Mouse (Mus musculus) lung, embryonic 14.5 days (tissue): ENCODE results near the gene Gfm2. TPM values are rescaled to one million over a fixed set of nuclear protein-coding genes. Genes with fewer than 3 reads are reported as not detected.

Source experiments
- ATAC-seq: fragments of 200-750 bp; cut with Nextera tagmentation; 2 replicates; pipeline ENCODE4 v1.8.0; 2017; ENCODE audit warnings: mild to moderate bottlenecking, moderate TSS enrichment, moderate library complexity; ENCODE audit not compliant: insufficient read depth
- DNase-seq: peaks from one replicate; pipeline ENCODE4 v3.0.0-alpha.2; 2015
- H3K27ac ChIP-seq: fragments of 300-500 bp; sonication (generic); 2 replicates; pipeline ENCODE4 v1.5.1; 2014; ENCODE audit warnings: low read depth, mild to moderate bottlenecking, moderate library complexity
- H3K27me3 ChIP-seq: fragments of 300-500 bp; sonication (generic); 2 replicates; pipeline ENCODE4 v1.6.1; 2014; ENCODE audit warnings: low read length, control low read depth; ENCODE audit not compliant: insufficient read depth
- H3K36me3 ChIP-seq: fragments of 300-500 bp; sonication (generic); 2 replicates; pipeline ENCODE4 v1.6.1; 2014; ENCODE audit warnings: control low read depth; ENCODE audit not compliant: insufficient read depth
- H3K4me1 ChIP-seq: fragments of 300-500 bp; sonication (generic); 2 replicates; pipeline ENCODE4 v1.6.1; 2014; ENCODE audit warnings: antibody characterized with exemption, control low read depth; ENCODE audit not compliant: insufficient read depth
- H3K4me2 ChIP-seq: fragments of 300-500 bp; sonication (generic); 2 replicates; pipeline ENCODE4 v1.6.1; 2014; ENCODE audit warnings: mild to moderate bottlenecking
- H3K4me3 ChIP-seq: fragments of 300-500 bp; sonication (generic); 2 replicates; pipeline ENCODE4 v1.5.1; 2014; ENCODE audit warnings: low read depth, low read length
- H3K9ac ChIP-seq: fragments of 300-500 bp; sonication (generic); 2 replicates; pipeline ENCODE4 v1.6.1; 2014
- H3K9me3 ChIP-seq: fragments of 300-500 bp; sonication (generic); 2 replicates; pipeline ENCODE4 v1.6.1; 2016; ENCODE audit warnings: low read depth, low read length, control low read depth
- CTCF ChIP-seq: IDR thresholded peaks from 2 replicates; pipeline ENCODE4 v1.5.1; 2016; ENCODE audit warnings: antibody characterized with exemption, low read depth
- WGBS: fragments of 180-500 bp; shearing (Covaris S2); extraction: QIAGEN DNeasy Blood & Tissue Kit; methylation state at CpG from one replicate; pipeline ENCODE4 v1.1.7; 2014; 5-methylcytosine and 5-hydroxymethylcytosine counted together
- polyA plus RNA-seq: library from polyadenylated mRNA; unstranded; fragments of >200 nt; fragmentation: Nextera tagmentation; extraction: Ambion mirVana; gene quantifications from 2 replicates; pipeline ENCODE4 v1.2.1, GENCODE M21; 2014

Gfm2 gene
- polyA plus RNA-seq, 1 experiment from 2014 or later, result 29.2 TPM

- no peak overlapping the region for H3K27ac ChIP-seq
Measured at GRCm38 (mm10) chr13:97201076-97201475, 63.3 kb downstream of the Gfm2 start.

GRCm38 (mm10) chr13:97201896-97202295 lies 64.2 kb downstream of the Gfm2 start:
- ATAC-seq, result no peak
- Histone ChIP-seq H3K9me3 (no peaks in the 10 kb centered on the region), H3K27me3 (no peaks in the 10 kb centered on the region), H3K4me1 (no peaks in the 10 kb centered on the region; the same call in 1 of the 2 replicates), H3K4me2 (no peak overlapping the region), H3K36me3 (no peaks in the 10 kb centered on the region), H3K27ac (no peak overlapping the region), H3K4me3 (no peak overlapping the region), H3K9ac (no peak overlapping the region)
- WGBS, result 66% methylated on average over 4 of the region's 4 CpGs
- DNase-seq, result no peak
- TF ChIP-seq CTCF, result no peak

More at GRCm38 (mm10) chr13:97201076-97201475, 63.3 kb downstream of the Gfm2 start:
- no peak overlapping the region for H3K4me2 ChIP-seq
- DNase-seq (no peak), ATAC-seq (no peak)
- no peaks in the 10 kb centered on the region for H3K36me3 ChIP-seq
- no peaks in the 10 kb centered on the region; the same call in 1 of the 2 replicates for H3K4me1 ChIP-seq
- no peak for TF ChIP-seq CTCF
- no peak overlapping the region for H3K9ac ChIP-seq
- no peaks in the 10 kb centered on the region for H3K9me3 ChIP-seq
- 32% methylated on average over 7 of the region's 7 CpGs for WGBS
- H3K27me3 ChIP-seq, result no peaks in the 10 kb centered on the region
- no peak overlapping the region for H3K4me3 ChIP-seq

DNA sequence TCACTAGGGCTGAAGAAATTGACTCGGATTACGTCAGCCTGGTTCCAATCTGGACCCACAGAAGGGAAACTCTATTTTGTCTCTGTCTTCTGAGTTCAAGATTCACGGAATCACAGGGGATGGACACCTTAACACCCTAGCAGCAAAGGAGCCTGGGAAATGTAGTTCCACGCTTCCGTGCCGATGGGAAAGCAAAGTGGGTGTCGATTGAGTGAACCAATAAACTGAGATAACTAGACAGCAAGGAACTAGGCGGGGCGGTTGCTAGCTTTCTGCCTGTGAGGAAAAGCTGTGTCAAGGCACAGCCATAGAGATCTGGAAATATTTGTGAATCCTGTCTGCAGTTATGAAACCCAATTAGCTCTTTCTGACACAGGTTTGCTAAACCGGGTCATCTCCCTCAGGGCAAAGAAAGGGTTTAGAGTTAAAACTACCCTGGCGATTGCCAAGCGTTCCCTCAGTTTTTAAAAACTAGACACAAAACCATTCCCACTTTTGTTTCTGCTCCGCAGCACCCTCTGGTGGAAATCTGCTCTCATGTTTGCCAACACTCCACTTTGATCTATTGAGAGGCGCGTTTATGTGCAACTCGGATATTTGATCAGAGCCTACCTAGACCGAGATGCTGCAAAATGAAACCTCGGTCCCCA lies 67.4 kb downstream of the Gfm2 start:
- 5% methylated on average over 18 of the region's 18 CpGs for WGBS

DNA sequence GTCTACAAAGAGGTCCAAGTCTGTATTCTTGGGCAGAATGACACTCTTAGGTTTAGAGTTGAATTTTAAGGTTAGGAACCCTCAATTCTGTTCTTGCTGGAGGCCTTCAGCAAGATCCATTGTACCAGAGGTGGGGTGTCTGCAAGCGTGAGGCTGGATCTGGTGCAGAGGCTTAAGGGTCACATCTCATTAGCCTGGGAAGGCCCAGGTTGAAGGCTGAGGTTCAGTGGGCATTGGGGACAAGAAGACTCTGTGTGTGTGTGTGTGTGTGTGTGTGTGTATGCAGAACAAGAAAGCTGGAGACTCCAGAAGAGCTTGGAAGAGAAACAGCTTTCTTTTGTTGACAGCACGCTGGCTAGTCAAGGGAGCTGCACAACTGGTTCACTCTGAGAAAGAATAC lies 68.3 kb downstream of the Gfm2 start:
- H3K4me1 ChIP-seq, result no peaks in the 10 kb centered on the region
- no peak overlapping the region for H3K9ac ChIP-seq
- ATAC-seq (no peak), DNase-seq (no peak)
- no peak overlapping the region for H3K4me2 ChIP-seq
- WGBS, result 89% methylated on average over 2 of the region's 2 CpGs
- H3K4me3 ChIP-seq, result no peak overlapping the region
- no peaks in the 10 kb centered on the region for H3K36me3 ChIP-seq
- no peak for TF ChIP-seq CTCF
- H3K27ac ChIP-seq, result no peak overlapping the region
- no peaks in the 10 kb centered on the region for H3K9me3 ChIP-seq
- H3K27me3 ChIP-seq, result no peaks in the 10 kb centered on the region

More for the DNA sequence above, 67.4 kb downstream of the Gfm2 start:
- Histone ChIP-seq H3K27me3 (no peaks in the 10 kb centered on the region), H3K9me3 (no peaks in the 10 kb centered on the region), H3K4me1 (no peaks in the 10 kb centered on the region), H3K4me2 (peak overlapping the region; percentile 67), H3K36me3 (no peaks in the 10 kb centered on the region), H3K4me3 (peak overlapping the region; percentile 34), H3K27ac (peak overlapping the region; percentile 81), H3K9ac (peak overlapping the region; percentile 35; the same call in 1 of the 2 replicates)
- DNase-seq, result peak; percentile 95
- peak; percentile 75 for TF ChIP-seq CTCF
- ATAC-seq, result peak; percentile 79

DNA sequence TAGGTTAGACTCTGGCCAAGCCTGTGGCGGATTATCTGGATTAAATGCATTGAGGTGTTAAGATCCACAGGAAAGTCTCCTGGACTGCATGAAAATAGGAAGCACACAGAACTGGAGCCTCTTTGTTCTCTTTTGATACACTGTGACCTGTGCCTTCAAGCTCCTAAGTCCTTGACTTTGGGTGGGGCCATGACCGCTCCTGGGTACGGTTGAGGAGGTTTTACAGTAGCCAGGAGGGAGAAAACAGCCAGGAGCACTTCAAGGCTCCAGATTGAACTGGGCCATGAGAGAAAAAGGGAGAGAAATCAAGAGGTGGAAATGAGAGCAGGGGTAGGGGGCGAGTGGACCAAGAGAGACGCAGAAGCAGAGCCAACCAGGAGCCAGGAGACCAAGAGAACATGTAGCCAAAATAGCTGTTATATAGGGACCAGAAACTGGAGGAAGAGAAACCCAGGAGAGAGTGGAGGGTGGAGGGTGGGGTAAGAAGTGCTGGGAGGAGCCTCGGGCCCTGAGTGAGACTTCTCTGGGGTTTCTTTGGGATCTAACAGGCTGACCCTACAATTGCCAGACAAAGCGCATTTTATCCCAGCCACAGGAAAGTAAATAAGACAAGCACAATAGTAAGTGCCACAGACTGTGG lies 69.9 kb downstream of the Gfm2 start:
- no peaks in the 10 kb centered on the region for H3K9me3 ChIP-seq
- no peaks in the 10 kb centered on the region for H3K4me1 ChIP-seq
- H3K4me3 ChIP-seq, result no peak overlapping the region
- no peak overlapping the region for H3K27ac ChIP-seq
- H3K36me3 ChIP-seq, result no peaks in the 10 kb centered on the region
- no peaks in the 10 kb centered on the region for H3K27me3 ChIP-seq
- DNase-seq (no peak), ATAC-seq (no peak)
- TF ChIP-seq CTCF, result no peak
- no peak overlapping the region for H3K9ac ChIP-seq
- no peak overlapping the region for H3K4me2 ChIP-seq
- 72% methylated on average over 7 of the region's 7 CpGs for WGBS

- Histone ChIP-seq H3K9me3 (no peaks in the 10 kb centered on the region), H3K4me1 (no peaks in the 10 kb centered on the region), H3K9ac (no peak overlapping the region), H3K36me3 (no peaks in the 10 kb centered on the region), H3K4me3 (no peak overlapping the region), H3K27ac (no peak overlapping the region), H3K27me3 (no peaks in the 10 kb centered on the region), H3K4me2 (no peak overlapping the region)
- ATAC-seq (no peak), DNase-seq (no peak)
- TF ChIP-seq CTCF, result no peak
- 47% methylated on average over 7 of the region's 7 CpGs for WGBS
Measured at GRCm38 (mm10) chr13:97208112-97208478, 70.4 kb downstream of the Gfm2 start.

DNA sequence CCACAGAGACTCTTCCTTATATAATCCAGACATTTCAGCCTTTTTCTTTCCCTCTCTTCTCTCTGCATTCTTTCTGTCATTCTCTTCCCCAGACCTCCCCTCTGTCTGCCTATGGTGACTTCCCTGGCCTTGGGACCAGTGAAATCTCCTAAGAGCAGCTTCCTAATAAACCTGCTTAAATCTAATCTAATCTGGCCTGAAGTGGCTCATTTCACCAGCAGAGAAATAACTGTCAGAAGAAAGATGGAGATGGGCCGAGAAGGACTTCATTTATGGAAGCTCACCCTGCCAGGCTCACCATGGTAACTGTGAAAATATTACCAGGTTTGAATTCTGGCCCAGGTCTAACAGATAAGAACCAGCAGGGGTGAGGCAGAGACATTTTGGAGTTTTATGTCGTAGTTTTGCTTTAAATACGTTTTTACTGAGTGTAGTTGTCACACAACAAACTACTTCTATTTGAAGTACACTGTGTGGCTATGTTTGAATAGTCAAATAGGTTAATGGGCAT lies 70.8 kb downstream of the Gfm2 start:
- H3K4me1 ChIP-seq, result no peaks in the 10 kb centered on the region
- H3K9ac ChIP-seq, result no peak overlapping the region
- H3K27me3 ChIP-seq, result no peaks in the 10 kb centered on the region
- H3K27ac ChIP-seq, result no peak overlapping the region
- no peaks in the 10 kb centered on the region for H3K9me3 ChIP-seq
- H3K36me3 ChIP-seq, result no peaks in the 10 kb centered on the region
- WGBS, result 53% methylated on average over 3 of the region's 3 CpGs
- ATAC-seq (no peak), DNase-seq (no peak)
- no peak for TF ChIP-seq CTCF
- no peak overlapping the region for H3K4me3 ChIP-seq
- no peak overlapping the region for H3K4me2 ChIP-seq
